Mouse (Mus musculus): ENCODE data around the gene Dnajc21.

DNA sequence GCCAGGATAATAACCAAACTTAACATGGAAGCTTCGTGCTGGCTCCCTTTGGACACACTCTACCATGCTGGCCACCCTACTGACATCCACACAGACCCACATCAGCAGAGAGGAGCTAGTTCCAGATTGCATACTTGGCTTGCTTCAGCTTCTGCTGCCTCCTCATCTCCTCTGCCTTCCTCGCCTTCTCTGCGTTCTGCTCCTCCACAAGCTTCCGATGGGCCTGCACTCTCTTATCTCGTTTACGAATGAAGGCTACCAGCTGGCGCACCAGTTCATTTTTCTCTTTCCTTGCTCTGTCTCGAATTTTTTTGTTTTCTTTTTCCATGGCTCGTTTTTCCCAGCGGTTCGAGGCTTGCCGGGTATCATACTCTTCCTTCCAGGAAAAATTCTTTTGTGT lies 9.3 kb downstream of the Dnajc21 start:
- TF ChIP-seq CTCF (IDR thresholded peaks at IDR 0.05; ENCODE audit: low read depth): no peak
- TF ChIP-seq EP300 (IDR thresholded peaks at IDR 0.05; ENCODE audit: low read depth): no peak

Measured in heart, postnatal 0 days (tissue).